Mouse (Mus musculus) ovary, postnatal 36 days (tissue): ENCODE data around the gene Cst7.

ENCODE experiments used
- DNase-seq: peaks from one replicate; pipeline ENCODE4 v3.0.0; 2022; ENCODE audit warnings: low spot score, mixed read lengths

Cst7 gene

DNA sequence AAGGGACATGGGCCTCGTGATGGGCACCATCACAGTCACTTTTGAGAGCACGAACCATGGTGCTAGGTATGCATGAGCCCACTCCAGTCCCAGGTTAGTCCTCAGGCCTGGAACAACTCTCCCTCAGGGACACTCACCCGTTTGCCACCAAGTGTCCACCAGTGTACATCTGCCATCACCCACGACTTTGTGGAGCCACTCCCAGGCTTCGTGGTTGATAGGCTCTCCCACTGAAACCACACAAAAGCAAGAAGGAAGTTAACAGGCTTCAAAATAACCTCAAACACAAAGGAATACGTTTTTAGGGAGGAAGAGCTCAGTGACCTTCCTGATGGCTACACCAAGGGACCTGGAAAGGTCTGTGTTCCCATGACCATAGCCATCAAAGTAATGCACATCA, 56.9 kb downstream of the Cst7 start:
- DNase-seq = no peak
